Mouse (Mus musculus): Measurements from ENCODE around the gene Ank. TPM values are rescaled to one million over a fixed set of nuclear protein-coding genes. Genes with fewer than 3 reads are reported as not detected.

Ank gene
- polyA plus RNA-seq, 1 experiment = 20.7 TPM

DNA sequence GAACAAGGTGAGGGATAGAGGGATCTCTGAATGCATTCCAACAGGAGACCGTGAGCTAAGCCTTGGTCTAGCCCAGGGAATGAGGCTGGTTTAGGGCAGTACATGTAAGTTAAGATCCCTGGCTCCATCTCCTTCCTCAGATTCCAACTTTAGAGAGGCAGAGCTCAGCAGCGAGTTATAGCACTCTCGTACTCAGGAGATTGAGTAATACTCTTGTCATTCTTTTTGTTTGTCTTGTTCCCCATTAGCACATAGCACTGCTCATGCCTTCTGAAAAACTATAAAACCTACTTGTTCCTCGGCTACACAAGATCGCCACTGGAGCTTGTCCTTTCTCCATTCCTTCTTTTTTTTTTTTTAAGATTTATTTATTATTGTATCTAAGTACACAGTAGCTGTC is 134.0 kb downstream of the Ank start:
- H3K4me3 ChIP-seq (replicated peaks; ENCODE audit: control insufficient read depth, low read depth, low read length) = no peak overlapping the region
- TF ChIP-seq CTCF (IDR thresholded peaks at IDR 0.05; ENCODE audit: control insufficient read depth, insufficient read depth, low read length) (no peak), POLR2A (IDR thresholded peaks at IDR 0.05; ENCODE audit: borderline replicate concordance, control insufficient read depth, low read depth, low read length) (no peak)
- H3K4me1 ChIP-seq (ENCODE audit: control insufficient read depth, insufficient read depth, low read length) = peaks cover 4% of the 10 kb centered on the region
- WGBS = 81% methylated on average over 5 of the region's 5 CpGs
- H3K27ac ChIP-seq (ENCODE audit: control insufficient read depth, insufficient read depth, low read depth, low read length, poor library complexity) = no peak overlapping the region

DNA sequence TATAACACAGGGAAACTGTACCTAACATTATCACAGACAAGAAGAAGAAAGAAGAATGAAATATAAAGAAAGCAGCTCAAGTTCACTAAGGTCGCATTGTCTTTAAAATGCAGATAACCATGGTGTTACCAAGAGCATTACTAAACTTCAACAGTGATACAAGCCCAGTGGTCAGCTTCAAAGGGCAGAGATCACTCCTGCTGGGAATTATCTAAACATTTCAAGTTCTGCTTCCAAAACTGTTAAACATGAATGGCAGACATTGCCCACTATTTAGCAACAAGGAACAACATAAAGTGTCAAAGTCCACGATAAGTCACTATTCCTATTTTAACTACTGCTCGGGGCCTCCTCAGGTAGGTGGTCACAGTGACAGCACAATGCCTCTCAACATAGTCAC is 138.1 kb downstream of the Ank start:
- TF ChIP-seq POLR2A (IDR thresholded peaks at IDR 0.05; ENCODE audit: borderline replicate concordance, control insufficient read depth, low read depth, low read length) (no peak), CTCF (IDR thresholded peaks at IDR 0.05; ENCODE audit: control insufficient read depth, insufficient read depth, low read length) (no peak)
- WGBS = 87% methylated on average over 3 of the region's 3 CpGs
- Histone ChIP-seq H3K4me1 (ENCODE audit: control insufficient read depth, insufficient read depth, low read length) (no peaks in the 10 kb centered on the region), H3K27ac (ENCODE audit: control insufficient read depth, insufficient read depth, low read depth, low read length, poor library complexity) (no peak overlapping the region), H3K4me3 (replicated peaks; ENCODE audit: control insufficient read depth, low read depth, low read length) (no peak overlapping the region)

DNA sequence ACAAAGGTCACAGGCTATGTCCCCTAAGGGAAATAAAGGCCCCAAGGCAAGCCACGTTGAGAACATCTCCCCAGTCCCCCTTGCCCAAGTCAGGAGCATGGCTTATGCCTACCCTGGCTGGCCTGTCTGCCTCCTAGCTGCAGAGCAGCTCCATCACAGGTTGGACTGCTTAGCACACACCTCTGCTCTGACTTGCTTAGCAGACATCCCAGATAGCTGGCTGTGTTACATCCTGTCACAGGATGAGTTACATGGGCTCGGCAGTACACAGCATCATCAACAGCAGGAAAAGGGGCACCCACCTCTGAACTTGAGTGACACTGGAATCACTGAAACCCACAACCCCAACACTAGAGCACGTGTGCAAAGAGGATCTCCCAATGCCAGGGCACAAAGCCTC is 138.8 kb downstream of the Ank start:
- WGBS = 75% methylated on average over 3 of the region's 3 CpGs

DNA sequence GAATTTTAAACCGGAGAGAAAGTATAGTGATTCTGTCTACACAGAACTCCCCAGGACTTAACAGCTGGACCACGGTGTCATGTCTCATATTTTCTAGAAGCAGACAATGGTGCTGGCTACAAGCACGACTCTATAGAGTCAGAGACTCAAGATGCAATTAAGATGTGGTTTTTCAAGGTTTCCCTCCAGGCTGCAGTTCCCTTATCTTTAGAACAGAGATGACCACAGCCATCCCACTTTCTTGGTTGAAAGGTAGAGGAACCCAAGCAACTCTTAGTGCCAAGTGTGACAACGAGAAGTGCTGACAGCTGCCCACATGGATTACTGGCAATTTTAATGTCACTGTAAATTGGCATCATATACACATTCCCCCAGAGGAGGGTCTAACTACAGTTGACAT is 143.1 kb downstream of the Ank start:
- TF ChIP-seq CTCF (IDR thresholded peaks at IDR 0.05; ENCODE audit: control insufficient read depth, insufficient read depth, low read length) (no peak), POLR2A (IDR thresholded peaks at IDR 0.05; ENCODE audit: borderline replicate concordance, control insufficient read depth, low read depth, low read length) (no peak)
- H3K4me3 ChIP-seq (replicated peaks; ENCODE audit: control insufficient read depth, low read depth, low read length) = no peak overlapping the region
- no peaks in the 10 kb centered on the region; the same call in 1 of the 2 replicates for H3K4me1 ChIP-seq (ENCODE audit: control insufficient read depth, insufficient read depth, low read length)
- 44% methylated on average over 4 of the region's 4 CpGs for WGBS
- H3K27ac ChIP-seq (ENCODE audit: control insufficient read depth, insufficient read depth, low read depth, low read length, poor library complexity) = no peak overlapping the region

More for the DNA sequence above, 138.8 kb downstream of the Ank start:
- Histone ChIP-seq H3K4me3 (replicated peaks; ENCODE audit: control insufficient read depth, low read depth, low read length) (no peak overlapping the region), H3K4me1 (ENCODE audit: control insufficient read depth, insufficient read depth, low read length) (no peaks in the 10 kb centered on the region), H3K27ac (ENCODE audit: control insufficient read depth, insufficient read depth, low read depth, low read length, poor library complexity) (no peak overlapping the region)
- TF ChIP-seq CTCF (IDR thresholded peaks at IDR 0.05; ENCODE audit: control insufficient read depth, insufficient read depth, low read length) = no peak
- TF ChIP-seq POLR2A (IDR thresholded peaks at IDR 0.05; ENCODE audit: borderline replicate concordance, control insufficient read depth, low read depth, low read length) = no peak

DNA sequence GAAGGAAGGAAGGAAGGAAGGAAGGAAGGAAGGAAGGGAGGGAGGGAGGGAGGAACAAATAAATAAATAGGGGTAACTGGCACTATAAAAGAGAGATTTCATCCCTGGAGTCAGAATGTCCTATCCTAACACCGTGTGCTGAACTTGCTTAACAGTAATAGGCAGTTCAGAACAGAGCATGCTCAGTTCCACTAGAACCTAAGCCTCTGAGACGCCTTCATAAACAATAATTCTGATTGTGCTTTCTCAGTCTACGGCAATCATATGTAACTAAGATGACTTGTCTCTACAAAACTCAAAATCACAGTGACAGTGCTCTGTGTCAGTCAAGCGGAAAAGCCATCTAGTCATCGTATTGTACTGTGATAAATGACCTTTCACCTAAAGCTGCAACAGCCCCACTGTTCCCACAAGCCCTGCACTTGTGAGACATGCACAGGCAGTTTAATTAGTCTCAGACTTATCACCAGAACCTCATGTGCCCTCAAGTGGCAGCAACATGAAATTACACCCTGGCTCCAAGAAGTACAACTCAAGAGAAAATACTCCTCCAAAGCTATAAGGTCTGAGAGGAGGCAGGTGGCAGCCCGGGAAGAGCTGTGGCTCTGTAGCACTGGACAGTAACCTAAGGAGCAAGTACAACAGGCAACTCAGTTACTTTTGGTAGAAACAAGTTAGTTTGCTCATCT is 146.2 kb downstream of the Ank start:
- no peaks in the 10 kb centered on the region; the same call in 1 of the 2 replicates for H3K4me1 ChIP-seq (ENCODE audit: control insufficient read depth, insufficient read depth, low read length)
- no peak overlapping the region for H3K27ac ChIP-seq (ENCODE audit: control insufficient read depth, insufficient read depth, low read depth, low read length, poor library complexity)
- TF ChIP-seq CTCF (IDR thresholded peaks at IDR 0.05; ENCODE audit: control insufficient read depth, insufficient read depth, low read length) (peak; percentile 46; the same call in 1 of the 2 replicates), POLR2A (IDR thresholded peaks at IDR 0.05; ENCODE audit: borderline replicate concordance, control insufficient read depth, low read depth, low read length) (no peak)
- no peak overlapping the region for H3K4me3 ChIP-seq (replicated peaks; ENCODE audit: control insufficient read depth, low read depth, low read length)
- WGBS = 52% methylated on average over 6 of the region's 6 CpGs

DNA sequence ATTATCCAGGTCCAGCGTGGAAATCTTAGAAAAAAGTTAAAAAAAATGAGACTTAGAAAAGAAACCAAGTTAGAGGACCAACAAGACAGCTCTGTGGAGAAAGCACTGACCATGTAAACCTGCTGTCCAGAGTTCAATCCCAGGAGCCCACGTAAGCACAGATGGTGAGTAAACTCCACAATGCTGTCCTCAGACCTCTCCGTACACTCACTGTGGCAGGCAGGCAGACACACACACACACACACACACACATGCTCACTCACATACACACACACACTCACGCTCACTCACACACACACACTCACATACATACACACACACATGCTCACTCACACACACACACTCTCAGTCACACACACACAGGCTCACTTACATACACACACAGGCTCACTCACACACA is 146.8 kb downstream of the Ank start:
- 81% methylated on average over 4 of the region's 4 CpGs for WGBS

DNA sequence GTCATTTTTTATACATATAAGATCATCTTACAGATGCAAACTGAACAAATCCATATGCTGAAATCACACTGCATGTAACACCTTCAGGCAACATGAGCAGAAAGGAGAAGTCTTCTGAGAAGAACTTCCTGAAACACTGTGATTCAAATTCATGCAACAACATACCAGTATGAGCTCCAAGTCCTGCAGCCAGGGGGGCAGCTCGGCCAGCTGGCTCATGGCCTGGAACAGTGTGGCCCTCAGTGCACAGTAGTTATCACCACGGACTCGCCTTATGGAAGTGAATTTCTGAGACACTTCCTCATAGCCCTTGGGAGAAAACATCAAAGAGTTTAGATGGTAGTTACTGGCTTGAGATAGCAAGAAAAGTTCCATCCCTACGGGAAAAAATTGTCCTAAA is 149.7 kb downstream of the Ank start:
- 41% methylated on average over 4 of the region's 4 CpGs for WGBS
- Histone ChIP-seq H3K4me3 (replicated peaks; ENCODE audit: control insufficient read depth, low read depth, low read length) (no peak overlapping the region), H3K4me1 (ENCODE audit: control insufficient read depth, insufficient read depth, low read length) (no peaks in the 10 kb centered on the region; the same call in 1 of the 2 replicates), H3K27ac (ENCODE audit: control insufficient read depth, insufficient read depth, low read depth, low read length, poor library complexity) (no peak overlapping the region)
- no peak for TF ChIP-seq POLR2A (IDR thresholded peaks at IDR 0.05; ENCODE audit: borderline replicate concordance, control insufficient read depth, low read depth, low read length)
- no peak for TF ChIP-seq CTCF (IDR thresholded peaks at IDR 0.05; ENCODE audit: control insufficient read depth, insufficient read depth, low read length)

More for the DNA sequence above, 146.8 kb downstream of the Ank start:
- H3K4me3 ChIP-seq (replicated peaks; ENCODE audit: control insufficient read depth, low read depth, low read length) = no peak overlapping the region
- TF ChIP-seq POLR2A (IDR thresholded peaks at IDR 0.05; ENCODE audit: borderline replicate concordance, control insufficient read depth, low read depth, low read length) (no peak), CTCF (IDR thresholded peaks at IDR 0.05; ENCODE audit: control insufficient read depth, insufficient read depth, low read length) (0 out of 2 replicates have a peak, but pooled peaks have one; percentile 6)
- no peaks in the 10 kb centered on the region; the same call in 1 of the 2 replicates for H3K4me1 ChIP-seq (ENCODE audit: control insufficient read depth, insufficient read depth, low read length)
- H3K27ac ChIP-seq (ENCODE audit: control insufficient read depth, insufficient read depth, low read depth, low read length, poor library complexity) = no peak overlapping the region

DNA sequence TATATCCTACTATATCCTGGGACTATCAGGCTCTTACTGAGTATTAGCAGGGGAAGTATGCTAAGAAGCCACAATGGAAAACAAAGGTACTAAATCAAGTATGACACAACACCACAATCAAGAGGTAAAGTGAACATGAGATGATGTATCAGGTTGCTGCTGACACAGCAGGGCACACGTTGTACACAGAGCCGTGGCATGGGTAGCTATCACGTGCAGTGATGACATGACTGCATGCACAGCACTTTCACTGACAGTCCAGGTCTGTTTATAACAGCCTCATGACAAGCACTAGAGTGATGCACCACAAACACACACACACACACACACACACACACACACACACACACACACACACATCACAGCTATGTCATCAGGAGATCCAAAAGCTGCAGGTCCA is 150.8 kb downstream of the Ank start:
- TF ChIP-seq POLR2A (IDR thresholded peaks at IDR 0.05; ENCODE audit: borderline replicate concordance, control insufficient read depth, low read depth, low read length) (no peak), CTCF (IDR thresholded peaks at IDR 0.05; ENCODE audit: control insufficient read depth, insufficient read depth, low read length) (no peak)
- H3K4me3 ChIP-seq (replicated peaks; ENCODE audit: control insufficient read depth, low read depth, low read length) = no peak overlapping the region
- WGBS = 91% methylated on average over 3 of the region's 3 CpGs
- no peaks in the 10 kb centered on the region; the same call in 1 of the 2 replicates for H3K4me1 ChIP-seq (ENCODE audit: control insufficient read depth, insufficient read depth, low read length)
- no peak overlapping the region for H3K27ac ChIP-seq (ENCODE audit: control insufficient read depth, insufficient read depth, low read depth, low read length, poor library complexity)
